Mouse (Mus musculus) lung, embryonic 14.5 days (tissue): Measurements from ENCODE around the gene Efnb3. TPM values are rescaled to one million over a fixed set of nuclear protein-coding genes. Genes with fewer than 3 reads are reported as not detected.

Experiments
- ATAC-seq: fragments of 200-750 bp; cut with Nextera tagmentation; 2 replicates; pipeline ENCODE4 v1.8.0; 2017; ENCODE audit warnings: mild to moderate bottlenecking, moderate TSS enrichment, moderate library complexity; ENCODE audit not compliant: insufficient read depth
- DNase-seq: peaks from one replicate; pipeline ENCODE4 v3.0.0-alpha.2; 2015
- H3K27ac ChIP-seq: fragments of 300-500 bp; sonication (generic); 2 replicates; pipeline ENCODE4 v1.5.1; 2014; ENCODE audit warnings: low read depth, mild to moderate bottlenecking, moderate library complexity
- H3K27me3 ChIP-seq: fragments of 300-500 bp; sonication (generic); 2 replicates; pipeline ENCODE4 v1.6.1; 2014; ENCODE audit warnings: low read length, control low read depth; ENCODE audit not compliant: insufficient read depth
- H3K36me3 ChIP-seq: fragments of 300-500 bp; sonication (generic); 2 replicates; pipeline ENCODE4 v1.6.1; 2014; ENCODE audit warnings: control low read depth; ENCODE audit not compliant: insufficient read depth
- H3K4me1 ChIP-seq: fragments of 300-500 bp; sonication (generic); 2 replicates; pipeline ENCODE4 v1.6.1; 2014; ENCODE audit warnings: antibody characterized with exemption, control low read depth; ENCODE audit not compliant: insufficient read depth
- H3K4me2 ChIP-seq: fragments of 300-500 bp; sonication (generic); 2 replicates; pipeline ENCODE4 v1.6.1; 2014; ENCODE audit warnings: mild to moderate bottlenecking
- H3K4me3 ChIP-seq: fragments of 300-500 bp; sonication (generic); 2 replicates; pipeline ENCODE4 v1.5.1; 2014; ENCODE audit warnings: low read depth, low read length
- H3K9ac ChIP-seq: fragments of 300-500 bp; sonication (generic); 2 replicates; pipeline ENCODE4 v1.6.1; 2014
- H3K9me3 ChIP-seq: fragments of 300-500 bp; sonication (generic); 2 replicates; pipeline ENCODE4 v1.6.1; 2016; ENCODE audit warnings: low read depth, low read length, control low read depth
- CTCF ChIP-seq: IDR thresholded peaks from 2 replicates; pipeline ENCODE4 v1.5.1; 2016; ENCODE audit warnings: antibody characterized with exemption, low read depth
- WGBS: fragments of 180-500 bp; shearing (Covaris S2); extraction: QIAGEN DNeasy Blood & Tissue Kit; methylation state at CpG from one replicate; pipeline ENCODE4 v1.1.7; 2014; 5-methylcytosine and 5-hydroxymethylcytosine counted together
- polyA plus RNA-seq: library from polyadenylated mRNA; unstranded; fragments of >200 nt; fragmentation: Nextera tagmentation; extraction: Ambion mirVana; gene quantifications from 2 replicates; pipeline ENCODE4 v1.2.1, GENCODE M21; 2014

The Efnb3 gene
- polyA plus RNA-seq, 1 experiment from 2014 or later = 2.8 TPM

- H3K9me3 ChIP-seq = no peaks in the 10 kb centered on the region
- no peak overlapping the region for H3K27ac ChIP-seq
- H3K4me3 ChIP-seq = no peak overlapping the region
- no peaks in the 10 kb centered on the region for H3K27me3 ChIP-seq
- WGBS = 26% methylated on average over 16 of the region's 16 CpGs
- ATAC-seq (no peak), DNase-seq (peak; percentile 24)
- no peak for TF ChIP-seq CTCF
- H3K9ac ChIP-seq = peak overlapping the region; percentile 85; the same call in 1 of the 2 replicates
- peak overlapping the region; percentile 99 for H3K4me2 ChIP-seq
- peaks cover 9% of the 10 kb centered on the region; the same call in 1 of the 2 replicates for H3K4me1 ChIP-seq
- H3K36me3 ChIP-seq = peaks cover 37% of the 10 kb centered on the region
Measured at GRCm38 (mm10) chr11:69560896-69561854, 1.2 kb upstream of the Efnb3 start.

DNA sequence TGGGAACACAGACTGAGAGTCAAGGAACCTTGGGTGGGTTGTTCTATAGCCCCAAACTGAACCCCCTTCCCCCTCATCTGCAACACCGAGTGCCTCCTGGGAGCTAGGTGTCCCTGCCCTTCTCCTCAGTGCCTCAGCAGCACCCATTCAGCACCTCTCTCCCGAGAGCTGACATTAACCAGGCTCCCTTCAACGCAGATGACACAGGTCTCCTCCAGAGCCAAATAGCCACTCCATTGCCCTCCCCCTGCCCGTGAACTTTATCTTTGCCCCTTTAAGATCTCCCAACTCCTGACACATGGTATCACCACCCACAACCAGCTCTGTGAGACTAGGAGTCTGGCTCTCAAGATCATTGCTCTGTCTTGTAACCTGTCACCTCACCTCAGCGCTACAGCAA lies 822 bp downstream of the Efnb3 start:
- Histone ChIP-seq H3K9me3 (no peaks in the 10 kb centered on the region), H3K9ac (peak overlapping the region; percentile 85), H3K27me3 (no peaks in the 10 kb centered on the region), H3K4me1 (peaks cover 9% of the 10 kb centered on the region; the same call in 1 of the 2 replicates), H3K4me2 (peak overlapping the region; percentile 99), H3K36me3 (peaks cover 24% of the 10 kb centered on the region), H3K4me3 (peak overlapping the region; percentile 59), H3K27ac (no peak overlapping the region)
- 7% methylated on average over 5 of the region's 5 CpGs for WGBS
- ATAC-seq (no peak), DNase-seq (no peak)
- TF ChIP-seq CTCF = no peak

- ATAC-seq (no peak), DNase-seq (no peak)
- peaks cover 9% of the 10 kb centered on the region; the same call in 1 of the 2 replicates for H3K4me1 ChIP-seq
- no peak overlapping the region for H3K27ac ChIP-seq
- H3K9ac ChIP-seq = peak overlapping the region; percentile 85; the same call in 1 of the 2 replicates
- TF ChIP-seq CTCF = no peak
- H3K36me3 ChIP-seq = peaks cover 24% of the 10 kb centered on the region
- peak overlapping the region; percentile 59 for H3K4me3 ChIP-seq
- peak overlapping the region; percentile 99 for H3K4me2 ChIP-seq
- H3K9me3 ChIP-seq = no peaks in the 10 kb centered on the region
- no peaks in the 10 kb centered on the region for H3K27me3 ChIP-seq
- 13% methylated on average over 6 of the region's 6 CpGs for WGBS
Measured at GRCm38 (mm10) chr11:69558756-69559155, 1.2 kb downstream of the Efnb3 start.

GRCm38 (mm10) chr11:69557381-69557958 lies 2.5 kb downstream of the Efnb3 start:
- Histone ChIP-seq H3K9ac (no peak overlapping the region), H3K27me3 (no peaks in the 10 kb centered on the region), H3K4me1 (peaks cover 9% of the 10 kb centered on the region; the same call in 1 of the 2 replicates), H3K9me3 (no peaks in the 10 kb centered on the region), H3K27ac (no peak overlapping the region), H3K36me3 (peaks cover 12% of the 10 kb centered on the region), H3K4me2 (no peak overlapping the region), H3K4me3 (no peak overlapping the region)
- DNase-seq (peak; percentile 28), ATAC-seq (no peak)
- 42% methylated on average over 14 of the region's 14 CpGs for WGBS
- TF ChIP-seq CTCF = no peak

DNA sequence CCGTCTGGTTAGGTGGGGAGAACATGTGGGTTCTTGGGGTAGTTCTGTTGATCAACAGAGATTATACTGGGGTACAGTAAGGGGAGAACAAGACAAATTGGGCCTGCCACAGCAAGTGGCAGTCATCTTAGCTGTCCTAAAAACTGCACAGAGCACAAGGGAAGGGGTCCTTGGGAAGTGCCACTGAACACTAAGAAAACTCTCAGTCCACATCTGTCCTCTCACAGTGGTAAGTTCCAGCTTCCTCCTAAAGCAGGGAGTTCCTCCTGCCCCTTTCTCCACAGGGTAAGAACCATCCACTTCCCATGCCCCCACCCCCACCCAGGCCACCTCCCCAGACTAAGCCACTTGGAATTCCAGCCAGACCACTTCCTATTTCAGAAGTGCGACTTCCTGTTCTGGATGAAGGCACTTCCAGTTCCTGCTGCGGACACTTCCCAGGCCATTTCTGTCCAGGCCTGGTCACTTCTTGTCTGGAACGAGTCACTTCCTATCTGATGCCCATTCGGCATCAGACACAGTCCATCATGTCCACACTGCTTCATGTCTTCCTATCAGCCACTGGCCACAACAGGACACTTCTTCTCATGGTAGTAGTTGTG lies 5.4 kb downstream of the Efnb3 start:
- no peak overlapping the region for H3K4me2 ChIP-seq
- H3K9ac ChIP-seq = no peak overlapping the region
- DNase-seq (peak; percentile 36), ATAC-seq (no peak)
- no peak overlapping the region for H3K4me3 ChIP-seq
- no peaks in the 10 kb centered on the region for H3K9me3 ChIP-seq
- WGBS = 68% methylated on average over 5 of the region's 5 CpGs
- TF ChIP-seq CTCF = no peak
- H3K4me1 ChIP-seq = peaks cover 8% of the 10 kb centered on the region; the same call in 1 of the 2 replicates
- H3K36me3 ChIP-seq = no peaks in the 10 kb centered on the region
- H3K27me3 ChIP-seq = no peaks in the 10 kb centered on the region
- no peak overlapping the region for H3K27ac ChIP-seq

DNA sequence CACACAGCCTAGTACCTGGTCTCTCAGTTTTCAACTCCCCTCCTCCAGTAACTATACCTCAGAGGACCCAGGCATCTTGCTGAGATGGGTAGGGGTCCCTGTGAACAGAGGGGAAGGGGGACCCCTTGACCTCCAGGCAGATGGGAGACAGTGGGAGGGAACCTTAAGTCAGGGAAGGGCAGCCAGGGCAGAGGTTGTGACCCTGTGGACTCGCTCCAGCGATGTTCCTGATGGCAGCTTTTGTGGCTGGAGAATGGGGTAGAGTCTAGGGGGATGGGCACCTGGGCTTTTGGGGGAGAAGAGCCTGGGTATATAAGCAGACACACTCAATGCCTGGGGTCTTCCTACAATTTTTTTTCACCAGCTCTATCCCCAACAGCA lies 6.7 kb downstream of the Efnb3 start:
- no peak overlapping the region for H3K9ac ChIP-seq
- TF ChIP-seq CTCF = no peak
- WGBS = 5% methylated on average over 2 of the region's 2 CpGs

More for the DNA sequence above, 6.7 kb downstream of the Efnb3 start:
- no peak overlapping the region for H3K27ac ChIP-seq
- no peak overlapping the region for H3K4me3 ChIP-seq
- DNase-seq = no peak
- H3K9me3 ChIP-seq = no peaks in the 10 kb centered on the region
- ATAC-seq = no peak
- H3K4me1 ChIP-seq = no peaks in the 10 kb centered on the region
- H3K27me3 ChIP-seq = 0 out of 2 replicates have a peak, but pooled peaks cover 4% of the 10 kb centered on the region
- H3K4me2 ChIP-seq = no peak overlapping the region
- H3K36me3 ChIP-seq = no peaks in the 10 kb centered on the region
